Mouse (Mus musculus): Measurements from ENCODE around the gene Fcho2. TPM values are rescaled to one million over a fixed set of nuclear protein-coding genes. Genes with fewer than 3 reads are reported as not detected.

The Fcho2 gene
- total and polyA plus RNA-seq, 3 experiments, result 2.2 to 5.8 TPM; not detected in 1

- no peak overlapping the region for H3K9ac ChIP-seq (ENCODE audit: control insufficient read depth, low read depth, low read length, poor library complexity, severe bottlenecking)
- no peak overlapping the region for H3K27ac ChIP-seq (ENCODE audit: control insufficient read depth, low read depth, low read length)
- TF ChIP-seq TBP (IDR thresholded peaks at IDR 0.05; ENCODE audit: low read depth, low read length), result no peak
- no peak for TF ChIP-seq UBTF (IDR thresholded peaks at IDR 0.05; ENCODE audit: borderline replicate concordance, insufficient read depth, low read depth, low read length)
- TF ChIP-seq ELF1 (IDR thresholded peaks at IDR 0.05; ENCODE audit: low read depth, low read length), result no peak
- no peak for TF ChIP-seq NRF1 (IDR thresholded peaks at IDR 0.05; ENCODE audit: insufficient read depth, low read depth, low read length, poor library complexity, severe bottlenecking)
- no peak for TF ChIP-seq GATA1 (IDR thresholded peaks at IDR 0.05; ENCODE audit: low read depth, low read length)
- TF ChIP-seq CHD1 (IDR thresholded peaks at IDR 0.05; ENCODE audit: low read depth, low read length), result no peak
- no peak for TF ChIP-seq POLR2AphosphoS5 (IDR thresholded peaks at IDR 0.05; ENCODE audit: borderline replicate concordance, low read depth, low read length)
- no peak for TF ChIP-seq TCF12 (IDR thresholded peaks at IDR 0.05; ENCODE audit: low read depth, low read length)
- TF ChIP-seq MXI1 (IDR thresholded peaks at IDR 0.05; ENCODE audit: low read depth, low read length), result no peak
- no peak for TF ChIP-seq CTCF (IDR thresholded peaks at IDR 0.05 in 2 of 3, conservative IDR thresholded peaks at IDR 0.05 in 1 of 3; ENCODE audit: control insufficient read depth in 1 of 3, insufficient read depth in 1 of 3, low read depth in 2 of 3, low read length in 3 of 3, poor library complexity in 1 of 3, severe bottlenecking in 1 of 3)
- no peak for TF ChIP-seq ZC3H11A (IDR thresholded peaks at IDR 0.05; ENCODE audit: low read depth, low read length)
- H3K9me3 ChIP-seq (replicated peaks; ENCODE audit: insufficient read depth, low read length), result no peaks in the 10 kb centered on the region
- H3K36me3 ChIP-seq (ENCODE audit: control insufficient read depth in 1 of 2, insufficient read depth in 2 of 2, low read length in 2 of 2), result no peaks in the 10 kb centered on the region
- H3K4me1 ChIP-seq (ENCODE audit: control insufficient read depth in 1 of 2, insufficient read depth in 2 of 2, low read length in 2 of 2), result no peaks in the 10 kb centered on the region
- H3K27me3 ChIP-seq (ENCODE audit: control insufficient read depth in 1 of 2, insufficient read depth in 2 of 2, low read length in 2 of 2), result no peaks in the 10 kb centered on the region
- H3K4me3 ChIP-seq (ENCODE audit: control insufficient read depth in 1 of 2, insufficient read depth in 1 of 2, low read depth in 2 of 2, low read length in 2 of 2), result no peak overlapping the region
- DNase-seq (ENCODE audit: low read depth, low spot score), result no peak
- H3K79me2 ChIP-seq (ENCODE audit: control insufficient read depth, insufficient read depth, low read length, poor library complexity), result no peaks in the 10 kb centered on the region
Measured at GRCm38 (mm10) chr13:98702361-98702760, 112.9 kb downstream of the Fcho2 start.

GRCm38 (mm10) chr13:98701309-98701675 is 114.0 kb downstream of the Fcho2 start:
- Histone ChIP-seq H3K79me2 (ENCODE audit: control insufficient read depth, insufficient read depth, low read length, poor library complexity) (no peaks in the 10 kb centered on the region), H3K36me3 (ENCODE audit: control insufficient read depth in 1 of 2, insufficient read depth in 2 of 2, low read length in 2 of 2) (no peaks in the 10 kb centered on the region), H3K4me1 (ENCODE audit: control insufficient read depth in 1 of 2, insufficient read depth in 2 of 2, low read length in 2 of 2) (no peaks in the 10 kb centered on the region), H3K27ac (ENCODE audit: control insufficient read depth, low read depth, low read length) (no peak overlapping the region), H3K9ac (ENCODE audit: control insufficient read depth, low read depth, low read length, poor library complexity, severe bottlenecking) (no peak overlapping the region), H3K27me3 (ENCODE audit: control insufficient read depth in 1 of 2, insufficient read depth in 2 of 2, low read length in 2 of 2) (no peaks in the 10 kb centered on the region), H3K4me3 (ENCODE audit: control insufficient read depth in 1 of 2, insufficient read depth in 1 of 2, low read depth in 2 of 2, low read length in 2 of 2) (no peak overlapping the region), H3K9me3 (replicated peaks; ENCODE audit: insufficient read depth, low read length) (no peaks in the 10 kb centered on the region)
- TF ChIP-seq ZKSCAN1 (IDR thresholded peaks at IDR 0.05; ENCODE audit: low read depth, low read length) (no peak), CTCF (IDR thresholded peaks at IDR 0.05 in 2 of 3, conservative IDR thresholded peaks at IDR 0.05 in 1 of 3; ENCODE audit: control insufficient read depth in 1 of 3, insufficient read depth in 1 of 3, low read depth in 2 of 3, low read length in 3 of 3, poor library complexity in 1 of 3, severe bottlenecking in 1 of 3) (no peak), MAFK (IDR thresholded peaks at IDR 0.05; ENCODE audit: borderline replicate concordance, low read depth, low read length) (no peak), HCFC1 (IDR thresholded peaks at IDR 0.05; ENCODE audit: low read depth, low read length) (no peak), KAT2A (conservative IDR thresholded peaks at IDR 0.05; ENCODE audit: low read depth, low read length) (no peak), CHD2 (IDR thresholded peaks at IDR 0.05; ENCODE audit: low read length) (no peak)
- no peak for DNase-seq (ENCODE audit: low read depth, low spot score)
